Mouse (Mus musculus) G1E (cell line): ENCODE results near the gene Arhgap8.

ENCODE experiments used
- CTCF ChIP-seq: IDR thresholded peaks from 2 replicates; pipeline ENCODE4 v1.5.1; 2012; ENCODE audit warnings: low read depth, low read length, inconsistent platforms, mixed read lengths
- GATA1 ChIP-seq: IDR thresholded peaks from 2 replicates; pipeline ENCODE4 v1.6.1; 2012; ENCODE audit warnings: borderline replicate concordance, low read length, inconsistent platforms, mixed read lengths
- GATA2 ChIP-seq: IDR thresholded peaks from 2 replicates; pipeline ENCODE4 v1.6.1; 2012; ENCODE audit warnings: low read depth, low read length, inconsistent platforms, borderline replicate concordance

GRCm38 (mm10) chr15:84715132-84715531 lies 4.7 kb upstream of the Arhgap8 start:
- TF ChIP-seq CTCF (no peak), GATA1 (no peak), GATA2 (no peak)
